Mouse (Mus musculus): ENCODE results near the gene Wdfy3. TPM values are rescaled to one million over a fixed set of nuclear protein-coding genes. Genes with fewer than 3 reads are reported as not detected.
"Not testable (repeated sequence)": the region's sequence is repeated elsewhere in the genome, so short reads cannot be mapped to it uniquely, and the experiment has no call there.

Gene Wdfy3
- polyA plus RNA-seq, 1 experiment: 13.7 TPM

DNA sequence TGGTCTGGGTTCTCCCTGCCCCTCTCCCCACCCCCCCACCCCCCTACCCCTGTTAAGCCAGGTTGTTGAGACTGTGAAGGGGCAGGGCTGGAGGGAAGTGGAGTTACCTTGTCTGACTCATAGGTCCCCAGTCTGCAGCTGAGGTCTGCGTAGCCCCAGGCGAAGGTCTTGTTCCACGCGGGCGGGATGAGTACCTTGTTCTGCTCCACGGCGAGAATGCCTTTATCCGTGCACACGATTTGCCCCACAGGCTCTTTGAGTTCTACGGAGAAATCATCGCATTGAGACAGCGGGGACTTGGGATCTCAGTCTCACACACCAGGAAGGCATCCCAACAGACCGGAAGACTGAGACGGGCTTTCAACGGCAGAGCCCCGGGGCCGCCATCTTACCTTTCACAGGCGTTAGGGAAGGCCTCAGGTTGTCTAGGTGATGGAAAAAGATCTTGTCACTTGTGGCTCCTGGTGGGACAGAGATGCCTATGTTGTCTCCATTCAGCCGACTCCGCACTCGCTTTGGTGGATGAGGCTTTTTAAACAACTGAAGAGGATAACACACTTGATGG is 217.5 kb downstream of the Wdfy3 start:
- WGBS: 94% methylated on average over 21 of the region's 21 CpGs
- Histone ChIP-seq H3K27ac (ENCODE audit: control insufficient read depth, insufficient read depth, low read depth, low read length, poor library complexity) (no peak overlapping the region), H3K4me1 (ENCODE audit: control insufficient read depth, insufficient read depth, low read length) (no peaks in the 10 kb centered on the region), H3K4me3 (replicated peaks; ENCODE audit: control insufficient read depth, low read depth, low read length) (no peak overlapping the region)
- TF ChIP-seq POLR2A (IDR thresholded peaks at IDR 0.05; ENCODE audit: borderline replicate concordance, control insufficient read depth, low read depth, low read length) (no peak), CTCF (IDR thresholded peaks at IDR 0.05; ENCODE audit: control insufficient read depth, insufficient read depth, low read length) (no peak)

DNA sequence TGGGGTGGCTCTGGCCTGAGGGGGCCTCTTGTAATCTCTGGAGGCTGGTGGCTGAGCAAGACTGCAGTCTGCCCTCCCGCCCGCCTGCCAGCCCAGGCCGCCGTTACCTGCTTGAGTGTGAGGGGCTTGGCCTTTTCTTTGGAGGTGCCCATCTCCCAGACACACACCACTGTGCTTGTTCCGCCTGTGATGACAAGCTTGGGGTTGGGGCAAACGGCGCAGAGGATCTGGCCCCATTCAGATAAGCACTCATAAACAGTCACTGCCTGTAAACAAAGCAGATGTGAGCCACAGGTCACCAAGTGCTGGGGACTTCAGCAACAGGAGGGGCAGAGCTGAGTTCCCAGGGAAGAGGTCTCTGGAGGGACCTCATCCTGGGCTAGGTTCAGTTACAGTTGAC is 218.6 kb downstream of the Wdfy3 start:
- H3K27ac ChIP-seq (ENCODE audit: control insufficient read depth, insufficient read depth, low read depth, low read length, poor library complexity): no peak overlapping the region
- WGBS: 72% methylated on average over 7 of the region's 7 CpGs
- TF ChIP-seq CTCF (IDR thresholded peaks at IDR 0.05; ENCODE audit: control insufficient read depth, insufficient read depth, low read length) (no peak), POLR2A (IDR thresholded peaks at IDR 0.05; ENCODE audit: borderline replicate concordance, control insufficient read depth, low read depth, low read length) (no peak)
- no peaks in the 10 kb centered on the region for H3K4me1 ChIP-seq (ENCODE audit: control insufficient read depth, insufficient read depth, low read length)
- H3K4me3 ChIP-seq (replicated peaks; ENCODE audit: control insufficient read depth, low read depth, low read length): no peak overlapping the region

GRCm38 (mm10) chr5:101847762-101848161 is 222.0 kb downstream of the Wdfy3 start:
- Histone ChIP-seq H3K4me3 (replicated peaks; ENCODE audit: control insufficient read depth, low read depth, low read length) (no peak overlapping the region), H3K27ac (ENCODE audit: control insufficient read depth, insufficient read depth, low read depth, low read length, poor library complexity) (no peak overlapping the region), H3K4me1 (ENCODE audit: control insufficient read depth, insufficient read depth, low read length) (no peaks in the 10 kb centered on the region)
- TF ChIP-seq POLR2A (IDR thresholded peaks at IDR 0.05; ENCODE audit: borderline replicate concordance, control insufficient read depth, low read depth, low read length) (no peak), CTCF (IDR thresholded peaks at IDR 0.05; ENCODE audit: control insufficient read depth, insufficient read depth, low read length) (no peak)
- WGBS: 80% methylated on average over 4 of the region's 4 CpGs

DNA sequence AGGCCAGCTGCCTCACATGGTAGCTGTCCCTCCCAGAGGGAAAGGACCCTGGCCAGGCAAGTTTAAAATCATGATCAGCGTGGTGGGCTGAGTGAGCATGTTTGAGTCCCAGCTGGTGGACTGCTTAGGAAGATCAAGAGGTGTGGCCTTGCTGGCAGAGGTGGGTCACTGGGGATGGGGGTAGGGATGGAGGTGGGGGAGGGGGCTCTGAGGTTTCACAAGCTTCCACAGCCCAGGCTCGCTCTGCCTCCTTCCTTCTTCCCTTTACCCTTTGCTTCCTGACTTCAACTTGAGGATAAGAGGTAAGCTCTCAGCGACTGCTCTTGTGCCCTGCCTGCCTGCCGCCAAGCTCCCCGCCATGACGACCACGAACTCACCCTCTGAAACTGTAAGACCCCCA is 222.4 kb downstream of the Wdfy3 start:
- TF ChIP-seq CTCF (IDR thresholded peaks at IDR 0.05; ENCODE audit: control insufficient read depth, insufficient read depth, low read length) (no peak), POLR2A (IDR thresholded peaks at IDR 0.05; ENCODE audit: borderline replicate concordance, control insufficient read depth, low read depth, low read length) (no peak)
- Histone ChIP-seq H3K27ac (ENCODE audit: control insufficient read depth, insufficient read depth, low read depth, low read length, poor library complexity) (no peak overlapping the region), H3K4me1 (ENCODE audit: control insufficient read depth, insufficient read depth, low read length) (no peaks in the 10 kb centered on the region), H3K4me3 (replicated peaks; ENCODE audit: control insufficient read depth, low read depth, low read length) (no peak overlapping the region)
- 86% methylated on average over 7 of the region's 7 CpGs for WGBS

DNA sequence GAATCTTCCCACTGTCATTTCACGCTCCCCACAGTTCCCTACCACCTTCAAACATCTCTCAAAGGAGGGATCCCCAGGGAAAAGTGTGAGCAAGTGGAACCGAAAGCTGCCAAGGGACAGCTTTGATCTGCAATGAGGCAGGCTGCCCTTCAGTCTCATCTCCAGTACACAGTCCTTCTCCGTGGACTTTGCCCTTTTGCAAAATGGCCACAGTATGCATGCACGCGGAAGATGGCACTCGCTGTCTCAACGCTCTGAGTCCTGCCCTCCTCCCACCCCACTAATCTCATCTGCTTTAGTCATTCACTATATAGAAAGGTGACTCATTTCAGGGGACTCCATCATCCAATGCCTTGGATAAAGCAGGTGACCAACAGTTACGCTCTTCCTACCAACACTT is 223.8 kb downstream of the Wdfy3 start:
- H3K4me3 ChIP-seq (replicated peaks; ENCODE audit: control insufficient read depth, low read depth, low read length): no peak overlapping the region
- no peak overlapping the region for H3K27ac ChIP-seq (ENCODE audit: control insufficient read depth, insufficient read depth, low read depth, low read length, poor library complexity)
- TF ChIP-seq CTCF (IDR thresholded peaks at IDR 0.05; ENCODE audit: control insufficient read depth, insufficient read depth, low read length) (no peak), POLR2A (IDR thresholded peaks at IDR 0.05; ENCODE audit: borderline replicate concordance, control insufficient read depth, low read depth, low read length) (no peak)
- H3K4me1 ChIP-seq (ENCODE audit: control insufficient read depth, insufficient read depth, low read length): no peaks in the 10 kb centered on the region
- 91% methylated on average over 8 of the region's 8 CpGs for WGBS

DNA sequence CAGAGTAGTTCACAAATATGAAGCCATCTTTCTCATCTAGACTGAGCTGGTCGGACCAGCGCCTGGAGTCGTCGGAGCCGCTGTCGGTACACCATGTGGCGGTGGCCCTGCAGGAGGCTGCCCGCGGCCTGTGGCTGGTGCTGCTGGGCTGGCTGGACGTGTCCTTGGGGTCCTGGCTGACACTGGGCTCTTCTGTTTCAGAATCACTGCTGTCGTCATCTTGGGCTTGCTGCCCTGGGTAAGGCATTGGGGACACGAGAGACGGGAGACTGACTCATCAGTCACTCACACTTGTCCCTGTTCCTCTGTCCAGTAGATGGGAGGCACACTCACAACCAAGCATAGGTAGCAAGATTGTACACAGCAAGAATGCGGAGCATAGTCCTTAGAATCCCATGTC is 224.7 kb downstream of the Wdfy3 start:
- H3K4me3 ChIP-seq (replicated peaks; ENCODE audit: control insufficient read depth, low read depth, low read length): no peak overlapping the region
- no peak overlapping the region for H3K27ac ChIP-seq (ENCODE audit: control insufficient read depth, insufficient read depth, low read depth, low read length, poor library complexity)
- TF ChIP-seq CTCF (IDR thresholded peaks at IDR 0.05; ENCODE audit: control insufficient read depth, insufficient read depth, low read length) (no peak), POLR2A (IDR thresholded peaks at IDR 0.05; ENCODE audit: borderline replicate concordance, control insufficient read depth, low read depth, low read length) (no peak)
- no peaks in the 10 kb centered on the region for H3K4me1 ChIP-seq (ENCODE audit: control insufficient read depth, insufficient read depth, low read length)
- 92% methylated on average over 14 of the region's 14 CpGs for WGBS

DNA sequence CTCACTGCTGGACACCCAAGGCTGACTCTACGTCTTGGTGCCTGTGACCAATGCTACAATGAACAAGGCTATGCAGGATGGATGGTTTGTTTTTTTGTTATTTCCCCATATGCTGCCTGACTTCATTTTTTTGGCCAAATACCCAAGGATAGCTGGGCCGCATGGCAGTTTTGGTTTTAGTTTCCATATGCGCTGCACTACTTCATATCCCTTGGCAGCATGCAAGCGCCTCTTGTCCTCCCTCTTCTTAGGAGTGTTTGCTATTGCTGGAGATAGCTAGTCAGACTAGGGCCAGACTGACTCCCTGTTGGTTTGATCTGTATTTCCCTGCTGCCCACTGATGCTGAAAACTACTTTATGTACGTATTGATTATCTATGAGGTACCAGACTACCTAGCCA is 229.2 kb downstream of the Wdfy3 start:
- Histone ChIP-seq H3K27ac (ENCODE audit: control insufficient read depth, insufficient read depth, low read depth, low read length, poor library complexity) (no peak overlapping the region), H3K4me1 (ENCODE audit: control insufficient read depth, insufficient read depth, low read length) (no peaks in the 10 kb centered on the region), H3K4me3 (replicated peaks; ENCODE audit: control insufficient read depth, low read depth, low read length) (no peak overlapping the region)
- 93% methylated on average over 5 of the region's 5 CpGs for WGBS
- no peak for TF ChIP-seq POLR2A (IDR thresholded peaks at IDR 0.05; ENCODE audit: borderline replicate concordance, control insufficient read depth, low read depth, low read length)
- TF ChIP-seq CTCF (IDR thresholded peaks at IDR 0.05; ENCODE audit: control insufficient read depth, insufficient read depth, low read length): no peak

DNA sequence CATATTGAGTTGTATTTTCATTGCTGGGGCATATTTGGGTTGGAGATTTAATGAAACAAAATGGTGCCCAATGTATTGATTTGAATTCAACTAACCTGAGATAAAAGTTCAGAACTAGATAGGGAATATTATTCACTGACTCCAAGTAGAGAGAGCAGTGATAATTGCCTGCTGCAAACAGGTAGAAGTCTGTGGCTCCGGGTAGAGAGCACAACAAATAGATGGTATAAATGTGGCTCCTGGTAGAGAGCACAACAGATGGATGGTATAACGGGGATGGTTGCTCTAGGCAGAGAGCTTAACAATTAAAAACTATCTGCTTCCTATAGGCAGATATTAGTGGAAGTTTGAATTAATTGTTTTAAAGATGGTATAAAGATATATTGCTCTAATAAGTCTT is 232.1 kb downstream of the Wdfy3 start:
- not testable (repeated sequence) for H3K4me1 ChIP-seq (ENCODE audit: control insufficient read depth, insufficient read depth, low read length); H3K27ac ChIP-seq (ENCODE audit: control insufficient read depth, insufficient read depth, low read depth, low read length, poor library complexity); H3K4me3 ChIP-seq (replicated peaks; ENCODE audit: control insufficient read depth, low read depth, low read length)
- WGBS: 87% methylated on average over 2 of the region's 2 CpGs

DNA sequence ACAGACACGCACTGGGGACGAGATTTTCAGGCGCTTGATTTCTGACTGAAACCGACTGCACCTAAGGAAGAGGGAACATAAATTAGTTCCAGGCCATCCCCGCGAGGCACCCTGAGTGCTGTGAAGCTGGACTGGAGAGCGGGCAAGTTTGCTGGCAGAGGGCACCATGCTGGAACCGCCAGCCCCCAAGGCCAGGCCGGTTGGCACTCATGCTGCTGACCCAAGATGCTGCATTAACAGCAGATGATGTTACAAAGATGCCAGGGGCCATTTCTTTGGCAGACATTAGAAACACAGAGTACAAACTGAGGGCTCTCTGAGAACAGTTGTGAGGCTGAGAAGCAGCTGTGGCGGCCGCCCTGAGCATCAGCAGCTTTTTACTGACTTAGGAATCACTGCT is 233.5 kb downstream of the Wdfy3 start:
- Histone ChIP-seq H3K4me3 (replicated peaks; ENCODE audit: control insufficient read depth, low read depth, low read length) (no peak overlapping the region), H3K27ac (ENCODE audit: control insufficient read depth, insufficient read depth, low read depth, low read length, poor library complexity) (no peak overlapping the region), H3K4me1 (ENCODE audit: control insufficient read depth, insufficient read depth, low read length) (no peaks in the 10 kb centered on the region)
- TF ChIP-seq CTCF (IDR thresholded peaks at IDR 0.05; ENCODE audit: control insufficient read depth, insufficient read depth, low read length) (no peak), POLR2A (IDR thresholded peaks at IDR 0.05; ENCODE audit: borderline replicate concordance, control insufficient read depth, low read depth, low read length) (no peak)
- 89% methylated on average over 11 of the region's 11 CpGs for WGBS

All from bone marrow, adult 2 months (tissue).